Mouse (Mus musculus): Measurements from ENCODE around the gene Rcan1. TPM values are rescaled to one million over a fixed set of nuclear protein-coding genes. Genes with fewer than 3 reads are reported as not detected.
A peak's percentile ranks its signal among the peaks of the same experiment; 100 is the strongest.

Rcan1 gene
- polyA plus RNA-seq, 1 experiment from 2014 or later = 19.6 TPM

DNA sequence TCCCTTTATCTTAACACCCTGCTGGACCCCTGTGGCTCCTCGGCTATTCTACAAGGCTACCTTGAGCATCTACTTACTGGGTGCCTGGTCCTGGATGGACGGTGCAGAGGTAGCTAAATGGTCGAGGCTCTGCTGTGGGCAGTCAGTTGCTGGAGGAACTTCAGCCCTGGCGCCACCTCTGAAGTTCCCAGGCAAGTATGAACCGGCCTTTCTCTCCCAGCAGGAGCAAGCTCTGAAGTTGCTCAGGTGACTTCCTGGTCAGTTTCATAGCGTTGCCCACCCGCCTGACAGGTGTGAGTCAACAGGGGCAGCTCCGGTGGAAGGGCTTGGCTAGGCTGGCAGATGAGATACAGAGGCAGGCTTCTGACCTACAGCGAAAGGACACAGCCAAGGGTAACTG, 111.4 kb downstream of the Rcan1 start, which contains the start of gene Kcne1:
Gene Kcne1 (minus strand): TSS at position 240 of the 400 bp plus-strand sequence.
- Histone ChIP-seq H3K4me1 (ENCODE audit: control insufficient read depth, insufficient read depth, low read length) (no peaks in the 10 kb centered on the region), H3K36me3 (ENCODE audit: control insufficient read depth, insufficient read depth, low read length) (no peaks in the 10 kb centered on the region), H3K4me3 (replicated peaks; ENCODE audit: low read length) (no peak within 1 kb of the TSS), H3K27ac (ENCODE audit: low read length) (no peak within 1 kb of the TSS), H3K4me2 (ENCODE audit: low read depth, low read length) (0 out of 2 replicates have a peak within 1 kb of the TSS, but pooled peaks have one; percentile 1), H3K9me3 (replicated peaks; ENCODE audit: control insufficient read depth, low read length) (no peaks in the 10 kb centered on the region), H3K9ac (ENCODE audit: low read length) (0 out of 2 replicates have a peak within 1 kb of the TSS, but pooled peaks have one; percentile 12), H3K27me3 (ENCODE audit: control insufficient read depth, insufficient read depth, low read length) (no peaks in the 10 kb centered on the region)
- ATAC-seq (ENCODE audit: insufficient read depth, low FRiP score) = 0 out of 2 replicates have a peak, but pooled peaks have one; percentile 22
- 41% methylated on average over 9 of the region's 9 CpGs for WGBS

DNA sequence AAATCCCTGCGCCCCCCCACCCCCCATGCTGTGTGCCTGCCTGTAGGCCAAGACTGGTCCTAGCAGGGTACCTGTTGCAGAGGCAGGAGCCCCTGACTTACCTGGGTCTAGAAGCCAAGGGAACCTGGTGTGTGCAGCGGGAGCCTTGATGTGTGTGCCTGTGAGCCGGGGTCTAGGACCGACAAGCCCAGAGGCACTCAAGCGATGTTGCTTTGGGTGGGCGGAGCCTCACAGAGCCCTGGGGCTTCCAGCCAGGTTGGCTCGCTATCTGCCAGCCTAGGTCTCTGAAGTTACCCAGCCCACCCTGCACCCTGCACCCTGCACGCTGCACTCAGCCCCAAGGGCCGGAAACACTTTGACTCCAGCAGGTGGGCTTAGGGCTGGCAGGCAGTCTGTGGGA, 111.9 kb downstream of the Rcan1 start:
- H3K36me3 ChIP-seq (ENCODE audit: control insufficient read depth, insufficient read depth, low read length) = no peaks in the 10 kb centered on the region
- no peaks in the 10 kb centered on the region for H3K4me1 ChIP-seq (ENCODE audit: control insufficient read depth, insufficient read depth, low read length)
- H3K27me3 ChIP-seq (ENCODE audit: control insufficient read depth, insufficient read depth, low read length) = no peaks in the 10 kb centered on the region
- H3K4me2 ChIP-seq (ENCODE audit: low read depth, low read length) = no peak overlapping the region
- peak; percentile 12; the same call in 1 of the 2 replicates for ATAC-seq (ENCODE audit: insufficient read depth, low FRiP score)
- 0 out of 2 replicates have a peak overlapping the region, but pooled peaks have one; percentile 12 for H3K9ac ChIP-seq (ENCODE audit: low read length)
- no peak overlapping the region for H3K27ac ChIP-seq (ENCODE audit: low read length)
- H3K4me3 ChIP-seq (replicated peaks; ENCODE audit: low read length) = no peak overlapping the region
- 27% methylated on average over 9 of the region's 9 CpGs for WGBS
- H3K9me3 ChIP-seq (replicated peaks; ENCODE audit: control insufficient read depth, low read length) = no peaks in the 10 kb centered on the region

DNA sequence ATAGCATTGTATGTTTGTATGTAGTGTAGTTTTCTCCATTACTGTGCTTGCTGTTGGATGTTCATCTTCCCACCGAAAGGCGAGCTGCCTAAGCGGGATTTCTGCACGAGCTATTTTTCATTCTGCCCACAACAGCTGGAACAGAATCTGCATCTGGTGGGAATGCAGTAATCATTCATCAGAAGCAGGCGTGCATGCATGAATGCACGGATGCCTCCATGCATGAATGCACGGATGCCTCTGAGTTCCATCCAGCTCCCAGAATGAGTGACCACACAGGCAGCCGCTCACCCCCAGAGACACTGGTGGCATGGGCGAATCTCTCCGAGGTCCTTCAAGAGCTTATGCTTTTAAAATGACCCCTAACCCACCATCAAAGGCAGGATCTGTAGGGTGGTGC, 113.1 kb downstream of the Rcan1 start:
- Histone ChIP-seq H3K9ac (ENCODE audit: low read length) (no peak overlapping the region), H3K4me3 (replicated peaks; ENCODE audit: low read length) (no peak overlapping the region), H3K27ac (ENCODE audit: low read length) (no peak overlapping the region), H3K4me2 (ENCODE audit: low read depth, low read length) (no peak overlapping the region), H3K9me3 (replicated peaks; ENCODE audit: control insufficient read depth, low read length) (no peaks in the 10 kb centered on the region), H3K27me3 (ENCODE audit: control insufficient read depth, insufficient read depth, low read length) (no peaks in the 10 kb centered on the region), H3K36me3 (ENCODE audit: control insufficient read depth, insufficient read depth, low read length) (no peaks in the 10 kb centered on the region), H3K4me1 (ENCODE audit: control insufficient read depth, insufficient read depth, low read length) (no peaks in the 10 kb centered on the region)
- no peak for ATAC-seq (ENCODE audit: insufficient read depth, low FRiP score)
- WGBS = 73% methylated on average over 10 of the region's 10 CpGs

DNA sequence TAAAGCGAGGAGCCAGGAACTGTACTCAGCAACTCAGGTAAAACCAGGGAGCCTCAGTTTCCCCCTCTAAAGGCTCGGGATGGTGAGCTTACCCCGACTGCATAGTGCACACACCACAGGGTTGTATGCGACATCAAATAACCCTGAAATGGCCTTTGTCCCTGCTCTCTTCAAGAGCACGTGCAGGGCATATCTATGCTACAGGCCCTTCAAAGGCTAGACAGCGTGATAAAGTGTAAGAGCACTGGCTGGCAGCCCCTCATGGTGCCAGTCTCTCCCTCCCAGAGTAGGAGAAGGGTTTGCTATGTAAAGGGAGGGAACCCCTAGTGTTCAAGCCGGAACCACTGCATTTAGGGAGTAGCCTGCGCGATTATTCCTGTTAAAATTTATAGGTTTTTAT, 113.6 kb downstream of the Rcan1 start:
- H3K4me3 ChIP-seq (replicated peaks; ENCODE audit: low read length) = no peak overlapping the region
- no peak for ATAC-seq (ENCODE audit: insufficient read depth, low FRiP score)

GRCm38 (mm10) chr16:92355982-92356381, 114.7 kb downstream of the Rcan1 start:
- H3K27ac ChIP-seq (ENCODE audit: low read length) = no peak overlapping the region
- H3K4me1 ChIP-seq (ENCODE audit: control insufficient read depth, insufficient read depth, low read length) = no peaks in the 10 kb centered on the region
- no peak for ATAC-seq (ENCODE audit: insufficient read depth, low FRiP score)
- 61% methylated on average over 11 of the region's 11 CpGs for WGBS
- H3K9me3 ChIP-seq (replicated peaks; ENCODE audit: control insufficient read depth, low read length) = no peaks in the 10 kb centered on the region
- no peak overlapping the region for H3K4me2 ChIP-seq (ENCODE audit: low read depth, low read length)
- H3K27me3 ChIP-seq (ENCODE audit: control insufficient read depth, insufficient read depth, low read length) = no peaks in the 10 kb centered on the region
- H3K9ac ChIP-seq (ENCODE audit: low read length) = no peak overlapping the region
- no peaks in the 10 kb centered on the region for H3K36me3 ChIP-seq (ENCODE audit: control insufficient read depth, insufficient read depth, low read length)
- H3K4me3 ChIP-seq (replicated peaks; ENCODE audit: low read length) = no peak overlapping the region

More for the DNA sequence above, 113.6 kb downstream of the Rcan1 start:
- Histone ChIP-seq H3K27ac (ENCODE audit: low read length) (no peak overlapping the region), H3K4me2 (ENCODE audit: low read depth, low read length) (no peak overlapping the region), H3K9ac (ENCODE audit: low read length) (no peak overlapping the region), H3K27me3 (ENCODE audit: control insufficient read depth, insufficient read depth, low read length) (no peaks in the 10 kb centered on the region), H3K9me3 (replicated peaks; ENCODE audit: control insufficient read depth, low read length) (no peaks in the 10 kb centered on the region), H3K4me1 (ENCODE audit: control insufficient read depth, insufficient read depth, low read length) (no peaks in the 10 kb centered on the region), H3K36me3 (ENCODE audit: control insufficient read depth, insufficient read depth, low read length) (no peaks in the 10 kb centered on the region)
- 73% methylated on average over 9 of the region's 9 CpGs for WGBS

DNA sequence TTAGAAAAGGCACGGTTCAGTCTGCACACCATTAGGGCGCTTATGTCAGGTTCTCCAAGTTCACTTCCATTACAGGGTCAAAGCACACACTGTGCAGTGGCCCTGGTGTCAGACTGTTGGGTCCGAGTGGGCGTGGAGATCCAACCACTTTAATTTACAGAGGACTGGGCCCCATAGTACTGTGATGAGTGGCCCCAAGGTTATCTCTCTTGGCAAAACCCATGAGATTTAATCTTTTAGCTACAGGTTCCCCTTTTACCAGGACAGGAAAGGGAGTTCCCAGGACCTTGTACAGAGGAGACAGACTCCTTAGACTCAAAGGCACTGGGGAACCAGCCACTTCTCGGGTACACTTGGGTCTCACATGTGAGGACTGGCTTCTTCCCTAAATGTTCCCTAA, 115.3 kb downstream of the Rcan1 start:
- no peak overlapping the region for H3K4me2 ChIP-seq (ENCODE audit: low read depth, low read length)
- peak; percentile 47; the same call in 1 of the 2 replicates for ATAC-seq (ENCODE audit: insufficient read depth, low FRiP score)
- WGBS = 71% methylated on average over 5 of the region's 5 CpGs

GRCm38 (mm10) chr16:92353897-92354296, 116.8 kb downstream of the Rcan1 start:
- ATAC-seq (ENCODE audit: insufficient read depth, low FRiP score) = no peak
- no peak overlapping the region for H3K4me2 ChIP-seq (ENCODE audit: low read depth, low read length)
- WGBS = 51% methylated on average over 2 of the region's 2 CpGs
- no peaks in the 10 kb centered on the region for H3K27me3 ChIP-seq (ENCODE audit: control insufficient read depth, insufficient read depth, low read length)
- no peaks in the 10 kb centered on the region for H3K9me3 ChIP-seq (replicated peaks; ENCODE audit: control insufficient read depth, low read length)
- H3K36me3 ChIP-seq (ENCODE audit: control insufficient read depth, insufficient read depth, low read length) = no peaks in the 10 kb centered on the region
- no peak overlapping the region for H3K27ac ChIP-seq (ENCODE audit: low read length)
- H3K9ac ChIP-seq (ENCODE audit: low read length) = no peak overlapping the region
- H3K4me1 ChIP-seq (ENCODE audit: control insufficient read depth, insufficient read depth, low read length) = no peaks in the 10 kb centered on the region
- no peak overlapping the region for H3K4me3 ChIP-seq (replicated peaks; ENCODE audit: low read length)

More for the DNA sequence above, 115.3 kb downstream of the Rcan1 start:
- Histone ChIP-seq H3K9ac (ENCODE audit: low read length) (no peak overlapping the region), H3K27me3 (ENCODE audit: control insufficient read depth, insufficient read depth, low read length) (no peaks in the 10 kb centered on the region), H3K4me1 (ENCODE audit: control insufficient read depth, insufficient read depth, low read length) (no peaks in the 10 kb centered on the region), H3K36me3 (ENCODE audit: control insufficient read depth, insufficient read depth, low read length) (no peaks in the 10 kb centered on the region), H3K4me3 (replicated peaks; ENCODE audit: low read length) (no peak overlapping the region), H3K9me3 (replicated peaks; ENCODE audit: control insufficient read depth, low read length) (no peaks in the 10 kb centered on the region), H3K27ac (ENCODE audit: low read length) (no peak overlapping the region)

- no peaks in the 10 kb centered on the region for H3K27me3 ChIP-seq (ENCODE audit: control insufficient read depth, insufficient read depth, low read length)
- no peaks in the 10 kb centered on the region for H3K4me1 ChIP-seq (ENCODE audit: control insufficient read depth, insufficient read depth, low read length)
- H3K4me3 ChIP-seq (replicated peaks; ENCODE audit: low read length) = no peak overlapping the region
- H3K27ac ChIP-seq (ENCODE audit: low read length) = no peak overlapping the region
- no peak overlapping the region for H3K9ac ChIP-seq (ENCODE audit: low read length)
- H3K4me2 ChIP-seq (ENCODE audit: low read depth, low read length) = no peak overlapping the region
- ATAC-seq (ENCODE audit: insufficient read depth, low FRiP score) = no peak
- H3K9me3 ChIP-seq (replicated peaks; ENCODE audit: control insufficient read depth, low read length) = no peaks in the 10 kb centered on the region
- WGBS = 88% methylated on average over 12 of the region's 12 CpGs
- H3K36me3 ChIP-seq (ENCODE audit: control insufficient read depth, insufficient read depth, low read length) = no peaks in the 10 kb centered on the region
These were observed 117.4 kb downstream of the Rcan1 start for GRCm38 (mm10) chr16:92353295-92353694.

GRCm38 (mm10) chr16:92348941-92349340, 121.7 kb downstream of the Rcan1 start:
- no peak overlapping the region for H3K4me3 ChIP-seq (replicated peaks; ENCODE audit: low read length)
- 75% methylated on average over 12 of the region's 12 CpGs for WGBS
- H3K9me3 ChIP-seq (replicated peaks; ENCODE audit: control insufficient read depth, low read length) = no peaks in the 10 kb centered on the region
- H3K36me3 ChIP-seq (ENCODE audit: control insufficient read depth, insufficient read depth, low read length) = no peaks in the 10 kb centered on the region
- H3K27me3 ChIP-seq (ENCODE audit: control insufficient read depth, insufficient read depth, low read length) = no peaks in the 10 kb centered on the region
- no peak overlapping the region for H3K4me2 ChIP-seq (ENCODE audit: low read depth, low read length)
- no peak overlapping the region for H3K27ac ChIP-seq (ENCODE audit: low read length)
- ATAC-seq (ENCODE audit: insufficient read depth, low FRiP score) = no peak
- H3K4me1 ChIP-seq (ENCODE audit: control insufficient read depth, insufficient read depth, low read length) = no peaks in the 10 kb centered on the region
- no peak overlapping the region for H3K9ac ChIP-seq (ENCODE audit: low read length)

Measured in stomach, embryonic 16.5 days (tissue).